Mouse (Mus musculus) CH12.LX (cell line): ENCODE measurements around the gene Sap30. TPM values are rescaled to one million over a fixed set of nuclear protein-coding genes. Genes with fewer than 3 reads are reported as not detected.

Source experiments
- DNase-seq: peaks from one replicate; pipeline ENCODE4 v3.0.0-alpha.2; 2013; ENCODE audit errors: extremely low read depth
- H3K27ac ChIP-seq: 2 replicates; pipeline ENCODE4 v1.5.1; 2012; ENCODE audit warnings: low read depth, mild to moderate bottlenecking, control low read depth, moderate library complexity; ENCODE audit not compliant: insufficient read depth
- H3K27me3 ChIP-seq: replicated peaks from 2 replicates; pipeline ENCODE3; 2012; ENCODE audit warnings: inconsistent platforms
- H3K36me3 ChIP-seq, 2 experiments: replicated peaks in 1 of 2; 2 replicates each; pipeline versions ENCODE3 to v1.6.1; 2012; ENCODE audit warnings: inconsistent platforms in 1 of 2, low read length in 1 of 2, mild to moderate bottlenecking in 1 of 2, mixed read lengths in 1 of 2, moderate library complexity in 1 of 2; ENCODE audit not compliant: control insufficient read depth in 1 of 2, insufficient read depth in 1 of 2
- H3K4me1 ChIP-seq, 2 experiments: 2 replicates each; pipeline ENCODE4 v1.6.1; 2012; ENCODE audit warnings: inconsistent platforms in 1 of 2, moderate library complexity in 1 of 2; ENCODE audit not compliant: insufficient read depth in 2 of 2, control insufficient read depth in 1 of 2
- H3K4me2 ChIP-seq: 2 replicates; pipeline ENCODE4 v1.6.1; 2012; ENCODE audit warnings: low read depth, mild to moderate bottlenecking, control low read depth; ENCODE audit not compliant: poor library complexity, insufficient read depth, severe bottlenecking
- H3K4me3 ChIP-seq, 3 experiments: fragments of 150-350 bp in 1 of 3; sonication (generic) in 1 of 3; replicated peaks in 1 of 3; 2 replicates each; pipeline versions ENCODE3 to v1.5.1; 2011 to 2012; ENCODE audit warnings: low read depth in 2 of 3, low read length in 2 of 3, mild to moderate bottlenecking in 2 of 3, moderate library complexity in 2 of 3, control low read depth in 1 of 3, improper control_type of control experiment in 1 of 3, inconsistent platforms in 1 of 3, mixed read lengths in 1 of 3; ENCODE audit not compliant: poor library complexity in 1 of 3
- H3K79me2 ChIP-seq: replicated peaks from 2 replicates; pipeline ENCODE4 v1.6.1; 2012; ENCODE audit warnings: mild to moderate bottlenecking, moderate library complexity; ENCODE audit not compliant: control insufficient read depth, poor library complexity, insufficient read depth, severe bottlenecking; ENCODE audit errors: extremely low read depth
- H3K9ac ChIP-seq: 2 replicates; pipeline ENCODE4 v1.6.1; 2012; ENCODE audit warnings: low read depth, mild to moderate bottlenecking, control low read depth, moderate library complexity; ENCODE audit not compliant: insufficient read depth
- H3K9me3 ChIP-seq: replicated peaks from 2 replicates; pipeline ENCODE3; 2012; ENCODE audit warnings: low read length, inconsistent platforms, mixed read lengths
- CHD1 ChIP-seq: IDR thresholded peaks from 2 replicates; pipeline ENCODE4 v1.6.1; 2012; ENCODE audit warnings: low read depth, low read length, improper control_type of control experiment, inconsistent platforms
- CHD2 ChIP-seq: IDR thresholded peaks from 2 replicates; pipeline ENCODE4 v1.6.1; 2011; ENCODE audit warnings: low read length, improper control_type of control experiment
- CTCF ChIP-seq, 2 experiments: IDR thresholded peaks in 1 of 2; conservative IDR thresholded peaks in 1 of 2; 2 replicates each; pipeline ENCODE4 v1.5.1; 2011 to 2012; ENCODE audit warnings: low read depth in 2 of 2, low read length in 2 of 2, improper control_type of control experiment in 1 of 2, inconsistent platforms in 1 of 2, mild to moderate bottlenecking in 1 of 2, moderate library complexity in 1 of 2
- ELF1 ChIP-seq: IDR thresholded peaks from 2 replicates; pipeline ENCODE4 v1.6.1; 2014; ENCODE audit warnings: low read depth, mild to moderate bottlenecking, inconsistent platforms, low read length, improper control_type of control experiment
- ETS1 ChIP-seq: conservative IDR thresholded peaks from 2 replicates; pipeline ENCODE4 v1.6.1; 2012; ENCODE audit warnings: low read depth, mild to moderate bottlenecking, inconsistent platforms, low read length, improper control_type of control experiment, moderate library complexity
- HCFC1 ChIP-seq: IDR thresholded peaks from 2 replicates; pipeline ENCODE4 v1.6.1; 2012; ENCODE audit warnings: low read depth, mild to moderate bottlenecking, inconsistent platforms, low read length, improper control_type of control experiment
- IRF4 ChIP-seq: IDR thresholded peaks from 2 replicates; pipeline ENCODE4 v1.6.1; 2014; ENCODE audit warnings: low read depth, mild to moderate bottlenecking, inconsistent platforms, low read length, improper control_type of control experiment
- JUN ChIP-seq: IDR thresholded peaks from 2 replicates; pipeline ENCODE4 v1.6.1; 2011; ENCODE audit warnings: low read depth, mild to moderate bottlenecking, low read length, improper control_type of control experiment, moderate library complexity; ENCODE audit not compliant: insufficient read depth
- MAFK ChIP-seq: IDR thresholded peaks from 2 replicates; pipeline ENCODE4 v1.6.1; 2011; ENCODE audit warnings: low read length, improper control_type of control experiment; ENCODE audit not compliant: insufficient replicate concordance
- MAX ChIP-seq: IDR thresholded peaks from 2 replicates; pipeline ENCODE4 v1.6.1; 2011; ENCODE audit warnings: low read length, improper control_type of control experiment
- MAZ ChIP-seq: IDR thresholded peaks from 2 replicates; pipeline ENCODE4 v1.6.1; 2012; ENCODE audit warnings: low read depth, mild to moderate bottlenecking, inconsistent platforms, low read length, improper control_type of control experiment, moderate library complexity
- MEF2A ChIP-seq: IDR thresholded peaks from 2 replicates; pipeline ENCODE4 v1.6.1; 2014; ENCODE audit warnings: low read depth, mild to moderate bottlenecking, inconsistent platforms, low read length, improper control_type of control experiment, borderline replicate concordance
- MXI1 ChIP-seq: IDR thresholded peaks from 2 replicates; pipeline ENCODE4 v1.6.1; 2011; ENCODE audit warnings: mild to moderate bottlenecking, low read depth, low read length, improper control_type of control experiment
- NRF1 ChIP-seq: IDR thresholded peaks from 2 replicates; pipeline ENCODE4 v1.6.1; 2014; ENCODE audit warnings: low read depth, mild to moderate bottlenecking, inconsistent platforms, low read length, improper control_type of control experiment, moderate library complexity
- PAX5 ChIP-seq: IDR thresholded peaks from 2 replicates; pipeline ENCODE4 v1.6.1; 2012; ENCODE audit warnings: low read length, inconsistent platforms, mixed read lengths
- RAD21 ChIP-seq: IDR thresholded peaks from 2 replicates; pipeline ENCODE4 v1.6.1; 2011; ENCODE audit warnings: low read depth, mild to moderate bottlenecking, low read length, improper control_type of control experiment, moderate library complexity
- SMC3 ChIP-seq: IDR thresholded peaks from 2 replicates; pipeline ENCODE4 v1.6.1; 2011; ENCODE audit warnings: low read depth, low read length, improper control_type of control experiment
- TBP ChIP-seq: conservative IDR thresholded peaks from 2 replicates; pipeline ENCODE4 v1.6.1; 2011; ENCODE audit warnings: low read depth, low read length, improper control_type of control experiment
- TCF12 ChIP-seq: IDR thresholded peaks from 2 replicates; pipeline ENCODE4 v1.6.1; 2014; ENCODE audit warnings: low read depth, mild to moderate bottlenecking, inconsistent platforms, low read length, improper control_type of control experiment
- UBTF ChIP-seq: IDR thresholded peaks from 2 replicates; pipeline ENCODE4 v1.6.1; 2012; ENCODE audit warnings: low read depth, mild to moderate bottlenecking, inconsistent platforms, low read length, improper control_type of control experiment, moderate library complexity
- ZC3H11A ChIP-seq: IDR thresholded peaks from 2 replicates; pipeline ENCODE4 v1.6.1; 2012; ENCODE audit warnings: low read depth, mild to moderate bottlenecking, inconsistent platforms, low read length, improper control_type of control experiment
- ZNF384 ChIP-seq: IDR thresholded peaks from 2 replicates; pipeline ENCODE4 v1.6.1; 2012; ENCODE audit warnings: low read depth, low read length, improper control_type of control experiment, inconsistent platforms
- dilution Hi-C: fragments of 300-500 bp; cut with MboI; formaldehyde crosslinking; loops from 2 replicates; pipeline ENCODE4 v1.14.3; 2020; ENCODE audit warnings: low sequenced_read_pairs; ENCODE audit not compliant: extremely low pct_unique_long_range_greater_than_20kb, extremely low pct_ligation_motif_present
- in situ Hi-C: fragments of 300-500 bp; cut with MboI; formaldehyde crosslinking; loops from 3 replicates; pipeline ENCODE4 v1.14.3; 2019; ENCODE audit warnings: low sequenced_read_pairs, low pct_ligation_motif_present, low pct_unique_long_range_greater_than_20kb, mixed read lengths
- polyA plus RNA-seq: library from polyadenylated mRNA; unstranded; fragments of >175 nt; gene quantifications from 2 replicates; pipeline ENCODE4 v1.2.1, GENCODE M21; 2012; ENCODE audit warnings: low read depth; ENCODE audit not compliant: insufficient read length
- total RNA-seq, 2 experiments: library from RNA; depleted of rRNA; stranded (reverse); fragments of 300-350 nt in 1 of 2; fragments of >200 nt in 1 of 2; gene quantifications; 2 replicates each; pipeline ENCODE4 v1.2.3; 2012 to 2014

Sap30 gene
- total and polyA plus RNA-seq, 3 experiments: 33.9 to 82.6 (median 37.1) TPM

- DNase-seq: peak; percentile 85
- H3K27ac ChIP-seq: no peak overlapping the region
- TF ChIP-seq TBP (no peak), ELF1 (peak; percentile 33; the same call in 1 of the 2 replicates), ZC3H11A (peak; percentile 64), HCFC1 (0 out of 2 replicates have a peak, but pooled peaks have one; percentile 17), RAD21 (peak; percentile 89), JUN (no peak; the same call in 1 of the 2 replicates), SMC3 (peak; percentile 93), NRF1 (no peak), PAX5 (no peak), CHD2 (no peak), IRF4 (peak; percentile 27; the same call in 1 of the 2 replicates), CTCF (conservative IDR thresholded peaks at IDR 0.05 in 1 of 2, IDR thresholded peaks at IDR 0.05 in 1 of 2; ENCODE audit: low read depth in 2 of 2, low read length in 2 of 2) (peak; percentile 69 to 91)
- dilution Hi-C loops (no loop called here), in situ Hi-C loops (loop anchor here (5.0 kb wide), 1 partner anchor 104 kb away; no protein-coding TSS in a partner anchor)
- H3K9me3 ChIP-seq: peaks cover 7% of the 10 kb centered on the region
- peaks cover 0 to 11% of the 10 kb centered on the region in 2 experiments; a peak in 1 of 4 replicates for H3K4me1 ChIP-seq
- no peak overlapping the region for H3K4me2 ChIP-seq
- no peaks in the 10 kb centered on the region for H3K79me2 ChIP-seq
- no peaks in the 10 kb centered on the region for H3K27me3 ChIP-seq
- peaks cover 34 to 76% of the 10 kb centered on the region in 2 experiments for H3K36me3 ChIP-seq
- H3K9ac ChIP-seq: no peak overlapping the region
- H3K4me3 ChIP-seq: no peak overlapping the region
These were observed 43.1 kb upstream of the Sap30 start for GRCm38 (mm10) chr8:57530666-57531349.

- dilution Hi-C loops (no loop called here), in situ Hi-C loops (loop anchor here (5.0 kb wide), 1 partner anchor 103 kb away; no protein-coding TSS in a partner anchor)
- H3K27ac ChIP-seq: no peak overlapping the region
- peaks cover 0 to 11% of the 10 kb centered on the region in 2 experiments; a peak in 1 of 4 replicates for H3K4me1 ChIP-seq
- no peak for DNase-seq
- no peaks in the 10 kb centered on the region for H3K27me3 ChIP-seq
- H3K36me3 ChIP-seq: peaks cover 33 to 75% of the 10 kb centered on the region in 2 experiments
- H3K79me2 ChIP-seq: no peaks in the 10 kb centered on the region
- no peak overlapping the region for H3K4me2 ChIP-seq
- peaks cover 3% of the 10 kb centered on the region for H3K9me3 ChIP-seq
- no peak overlapping the region for H3K9ac ChIP-seq
- no peak for TF ChIP-seq TBP
- TF ChIP-seq TCF12: no peak
- no peak for TF ChIP-seq MEF2A
- no peak for TF ChIP-seq MXI1
- TF ChIP-seq CHD2: no peak
- no peak for TF ChIP-seq UBTF
- TF ChIP-seq CTCF (conservative IDR thresholded peaks at IDR 0.05 in 1 of 2, IDR thresholded peaks at IDR 0.05 in 1 of 2; ENCODE audit: low read depth in 2 of 2, low read length in 2 of 2): no peak
- TF ChIP-seq ZNF384: no peak
- TF ChIP-seq MAX: no peak
- no peak for TF ChIP-seq MAFK
- TF ChIP-seq JUN: no peak
- no peak for TF ChIP-seq MAZ
- TF ChIP-seq ZC3H11A: no peak
- no peak for TF ChIP-seq ETS1
- no peak for TF ChIP-seq CHD1
- no peak overlapping the region for H3K4me3 ChIP-seq
These were observed 42.6 kb upstream of the Sap30 start for GRCm38 (mm10) chr8:57530238-57530637.
